Mouse (Mus musculus): ENCODE measurements around the gene Gsdma.

DNA sequence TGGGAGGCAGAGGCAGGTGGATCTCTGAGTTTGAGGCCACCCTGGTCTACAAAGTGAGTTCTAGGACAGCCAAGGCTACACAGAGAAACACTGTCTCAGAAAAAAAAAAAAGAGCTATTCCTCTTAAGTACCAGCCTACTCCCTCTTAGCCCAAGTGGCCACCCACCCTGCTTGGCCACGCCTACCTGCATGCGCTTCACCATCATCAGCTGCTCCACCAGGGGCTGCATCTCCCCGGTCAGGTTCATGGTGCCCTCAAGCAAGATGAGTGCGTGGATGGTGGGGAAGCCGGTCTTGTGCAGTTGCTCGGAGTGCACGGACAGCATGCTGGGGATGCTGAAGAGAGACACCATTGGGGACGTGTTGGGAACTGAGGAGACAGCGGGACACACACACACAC is 51.8 kb downstream of the Gsdma start:
- TF ChIP-seq CTCF (IDR thresholded peaks at IDR 0.05; ENCODE audit: low read depth) (no peak), EP300 (IDR thresholded peaks at IDR 0.05; ENCODE audit: low read depth) (no peak)

Data from liver, postnatal 0 days (tissue).